Mouse (Mus musculus): ENCODE measurements at regions not wholly inside any gene's neighbourhood (a gene's known extent, or its start where the extent isn't known, plus 50 kb on each side); places are given as distances from the start of the nearest gene placed in this dataset.

- TF ChIP-seq POLR2A (IDR thresholded peaks at IDR 0.05; ENCODE audit: low read depth, low read length) = no peak
- no peak for TF ChIP-seq CTCF (IDR thresholded peaks at IDR 0.05; ENCODE audit: extremely low read depth, insufficient read length, insufficient replicate concordance, low read depth, low read length)
Measured at GRCm38 (mm10) chr3:53737161-53737560, 80.0 kb upstream of the Frem2 start.
